Mouse (Mus musculus): ENCODE measurements around the gene Ldhd. TPM values are rescaled to one million over a fixed set of nuclear protein-coding genes. Genes with fewer than 3 reads are reported as not detected.
A peak's percentile ranks its signal among the peaks of the same experiment; 100 is the strongest.

Gene Ldhd
- total and polyA plus RNA-seq, 2 experiments from 2014 or later, result 2.2 to 3.6 TPM

- WGBS, result 92% methylated on average over 19 of the region's 19 CpGs
Measured at GRCm38 (mm10) chr8:111628894-111629501, 1.2 kb downstream of the Ldhd start.

GRCm38 (mm10) chr8:111628401-111628800, 1.8 kb downstream of the Ldhd start:
- WGBS, result 94% methylated on average over 12 of the region's 12 CpGs
- Histone ChIP-seq H3K4me3 (ENCODE audit: low read length) (no peak overlapping the region), H3K27ac (no peak overlapping the region), H3K4me2 (ENCODE audit: low read depth, low read length) (no peak overlapping the region), H3K27me3 (ENCODE audit: insufficient read depth, low read length) (no peaks in the 10 kb centered on the region), H3K36me3 (ENCODE audit: insufficient read depth, low read length) (no peaks in the 10 kb centered on the region), H3K9me3 (ENCODE audit: low read length) (no peaks in the 10 kb centered on the region), H3K4me1 (ENCODE audit: insufficient read depth, low read length) (peaks cover 3% of the 10 kb centered on the region; the same call in 1 of the 2 replicates), H3K9ac (replicated peaks; ENCODE audit: low read length) (no peak overlapping the region)
- ATAC-seq (no peak), DNase-seq (ENCODE audit: low spot score) (no peak)
- TF ChIP-seq CTCF (IDR thresholded peaks at IDR 0.05; ENCODE audit: low read depth), result no peak

More at GRCm38 (mm10) chr8:111628894-111629501, 1.2 kb downstream of the Ldhd start:
- H3K36me3 ChIP-seq (ENCODE audit: insufficient read depth, low read length), result no peaks in the 10 kb centered on the region
- no peak overlapping the region for H3K4me2 ChIP-seq (ENCODE audit: low read depth, low read length)
- peaks cover 3% of the 10 kb centered on the region; the same call in 1 of the 2 replicates for H3K4me1 ChIP-seq (ENCODE audit: insufficient read depth, low read length)
- H3K9ac ChIP-seq (replicated peaks; ENCODE audit: low read length), result no peak overlapping the region
- DNase-seq (ENCODE audit: low spot score) (no peak), ATAC-seq (no peak)
- H3K27ac ChIP-seq, result no peak overlapping the region
- H3K27me3 ChIP-seq (ENCODE audit: insufficient read depth, low read length), result no peaks in the 10 kb centered on the region
- TF ChIP-seq CTCF (IDR thresholded peaks at IDR 0.05; ENCODE audit: low read depth), result no peak
- H3K4me3 ChIP-seq (ENCODE audit: low read length), result no peak overlapping the region
- H3K9me3 ChIP-seq (ENCODE audit: low read length), result no peaks in the 10 kb centered on the region

- Histone ChIP-seq H3K27me3 (ENCODE audit: insufficient read depth, low read length) (no peaks in the 10 kb centered on the region), H3K4me3 (ENCODE audit: low read length) (no peak overlapping the region), H3K9ac (replicated peaks; ENCODE audit: low read length) (no peak overlapping the region), H3K4me2 (ENCODE audit: low read depth, low read length) (no peak overlapping the region), H3K4me1 (ENCODE audit: insufficient read depth, low read length) (peaks cover 3% of the 10 kb centered on the region; the same call in 1 of the 2 replicates), H3K27ac (no peak overlapping the region), H3K36me3 (ENCODE audit: insufficient read depth, low read length) (no peaks in the 10 kb centered on the region), H3K9me3 (ENCODE audit: low read length) (no peaks in the 10 kb centered on the region)
- no peak for DNase-seq (ENCODE audit: low spot score)
- WGBS, result 98% methylated on average over 9 of the region's 9 CpGs
- no peak for ATAC-seq
- no peak for TF ChIP-seq CTCF (IDR thresholded peaks at IDR 0.05; ENCODE audit: low read depth)
Measured at GRCm38 (mm10) chr8:111627923-111628322, 2.3 kb downstream of the Ldhd start.

GRCm38 (mm10) chr8:111626933-111627332, 3.2 kb downstream of the Ldhd start:
- Histone ChIP-seq H3K36me3 (ENCODE audit: insufficient read depth, low read length) (no peaks in the 10 kb centered on the region), H3K27me3 (ENCODE audit: insufficient read depth, low read length) (no peaks in the 10 kb centered on the region), H3K4me1 (ENCODE audit: insufficient read depth, low read length) (peaks cover 3% of the 10 kb centered on the region; the same call in 1 of the 2 replicates), H3K9me3 (ENCODE audit: low read length) (no peaks in the 10 kb centered on the region), H3K9ac (replicated peaks; ENCODE audit: low read length) (no peak overlapping the region), H3K4me3 (ENCODE audit: low read length) (no peak overlapping the region), H3K27ac (no peak overlapping the region), H3K4me2 (ENCODE audit: low read depth, low read length) (no peak overlapping the region)
- 87% methylated on average over 14 of the region's 14 CpGs for WGBS
- no peak for DNase-seq (ENCODE audit: low spot score)
- TF ChIP-seq CTCF (IDR thresholded peaks at IDR 0.05; ENCODE audit: low read depth), result no peak
- no peak for ATAC-seq

- Histone ChIP-seq H3K4me1 (ENCODE audit: insufficient read depth, low read length) (peaks cover 3% of the 10 kb centered on the region; the same call in 1 of the 2 replicates), H3K9me3 (ENCODE audit: low read length) (no peaks in the 10 kb centered on the region), H3K4me3 (ENCODE audit: low read length) (no peak overlapping the region), H3K27me3 (ENCODE audit: insufficient read depth, low read length) (no peaks in the 10 kb centered on the region), H3K36me3 (ENCODE audit: insufficient read depth, low read length) (no peaks in the 10 kb centered on the region), H3K9ac (replicated peaks; ENCODE audit: low read length) (no peak overlapping the region), H3K27ac (no peak overlapping the region), H3K4me2 (ENCODE audit: low read depth, low read length) (no peak overlapping the region)
- no peak for DNase-seq (ENCODE audit: low spot score)
- no peak for ATAC-seq
- WGBS, result 79% methylated on average over 8 of the region's 8 CpGs
- TF ChIP-seq CTCF (IDR thresholded peaks at IDR 0.05; ENCODE audit: low read depth), result no peak
Measured at GRCm38 (mm10) chr8:111626528-111626820, 3.7 kb downstream of the Ldhd start.

- Histone ChIP-seq H3K27me3 (ENCODE audit: insufficient read depth, low read length) (no peaks in the 10 kb centered on the region), H3K4me1 (ENCODE audit: insufficient read depth, low read length) (peaks cover 3% of the 10 kb centered on the region; the same call in 1 of the 2 replicates), H3K9ac (replicated peaks; ENCODE audit: low read length) (no peak overlapping the region), H3K4me2 (ENCODE audit: low read depth, low read length) (no peak overlapping the region), H3K9me3 (ENCODE audit: low read length) (no peaks in the 10 kb centered on the region), H3K27ac (no peak overlapping the region), H3K36me3 (ENCODE audit: insufficient read depth, low read length) (no peaks in the 10 kb centered on the region), H3K4me3 (ENCODE audit: low read length) (no peak overlapping the region)
- peak; percentile 89 for TF ChIP-seq CTCF (IDR thresholded peaks at IDR 0.05; ENCODE audit: low read depth)
- no peak for ATAC-seq
- WGBS, result 37% methylated on average over 6 of the region's 6 CpGs
- DNase-seq (ENCODE audit: low spot score), result peak; percentile 83
Measured at GRCm38 (mm10) chr8:111625694-111626527, 4.3 kb downstream of the Ldhd start.

- no peak overlapping the region for H3K27ac ChIP-seq
- whole genome bisulfite sequencing, result 92% methylated on average over 10 of the region's 10 CpGs
- ATAC-seq (no peak), DNase-seq (ENCODE audit: low spot score) (no peak)
- no peak for TF ChIP-seq CTCF (IDR thresholded peaks at IDR 0.05; ENCODE audit: low read depth)
- H3K36me3 ChIP-seq (ENCODE audit: insufficient read depth, low read length), result no peaks in the 10 kb centered on the region
- no peak overlapping the region for H3K4me2 ChIP-seq (ENCODE audit: low read depth, low read length)
- no peaks in the 10 kb centered on the region for H3K27me3 ChIP-seq (ENCODE audit: insufficient read depth, low read length)
- H3K9me3 ChIP-seq (ENCODE audit: low read length), result no peaks in the 10 kb centered on the region
- no peak overlapping the region for H3K9ac ChIP-seq (replicated peaks; ENCODE audit: low read length)
- no peak overlapping the region for H3K4me3 ChIP-seq (ENCODE audit: low read length)
- peaks cover under 1% of the 10 kb centered on the region; the same call in 1 of the 2 replicates for H3K4me1 ChIP-seq (ENCODE audit: insufficient read depth, low read length)
Measured at GRCm38 (mm10) chr8:111624853-111625221, 5.3 kb downstream of the Ldhd start.
